Mouse (Mus musculus) urinary bladder, postnatal 25 days (tissue): ENCODE measurements around the gene Olfr834.

Experiments
- DNase-seq: peaks from one replicate; pipeline ENCODE4 v3.0.0; 2022; ENCODE audit warnings: low spot score

The Olfr834 gene

GRCm38 (mm10) chr9:18987690-18988089, at the start of gene Olfr834:
Olfr834 (plus strand) TSS chr9:18987990.
- no peak for DNase-seq

- DNase-seq = no peak
These were observed 25.8 kb upstream of the Olfr834 start for GRCm38 (mm10) chr9:18962021-18962420.

- no peak for DNase-seq
These were observed 44.6 kb downstream of the Olfr834 start, which contains the start of gene Olfr835 for GRCm38 (mm10) chr9:19032435-19032834. Olfr835 (plus strand) TSS chr9:19032735.
